Mouse (Mus musculus) CD4-positive helper T cell, adult 2 months (primary cell): ENCODE data around the gene Hist1h1a.

Source experiments
- DNase-seq: peaks from one replicate; pipeline ENCODE4 v3.0.0-alpha.2; 2012; ENCODE audit warnings: low read depth, missing footprints, low spot score

Gene Hist1h1a

DNA sequence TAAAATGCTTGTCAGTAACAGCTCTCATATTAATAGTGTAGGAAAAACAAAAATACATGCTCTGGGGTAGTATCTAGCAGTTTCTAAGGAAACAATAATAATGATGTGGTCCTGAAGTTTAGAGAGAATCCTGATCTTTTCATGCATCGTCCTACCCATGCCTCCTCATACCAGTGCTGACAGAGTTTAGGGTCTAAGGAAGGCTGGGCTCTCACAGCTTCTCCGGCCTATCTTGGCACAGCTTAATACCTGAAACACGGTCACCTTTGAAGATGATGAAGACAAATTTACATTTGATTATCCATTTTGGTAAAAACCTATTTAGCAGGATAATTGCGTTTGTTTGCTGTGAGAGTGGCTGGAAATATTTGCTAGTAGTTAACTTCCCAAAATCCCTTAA is 19.5 kb upstream of the Hist1h1a start:
- no peak for DNase-seq

- DNase-seq: no peak
Measured at GRCm38 (mm10) chr13:23744421-23745380, 18.8 kb upstream of the Hist1h1a start.

- DNase-seq: peak; percentile 91
Measured at GRCm38 (mm10) chr13:23745381-23746161, 17.9 kb upstream of the Hist1h1a start, which contains the start of gene Hist1h3c. TSS of gene Hist1h3c (minus strand) at chr13:23745602.

GRCm38 (mm10) chr13:23746201-23747080 is 17.0 kb upstream of the Hist1h1a start, which contains the start of gene Hist1h2bb:
TSS of gene Hist1h2bb (plus strand) at chr13:23746734.
- DNase-seq: peak; percentile 91

- peak; percentile 45 for DNase-seq
Measured at GRCm38 (mm10) chr13:23747081-23747891, 16.2 kb upstream of the Hist1h1a start.

DNA sequence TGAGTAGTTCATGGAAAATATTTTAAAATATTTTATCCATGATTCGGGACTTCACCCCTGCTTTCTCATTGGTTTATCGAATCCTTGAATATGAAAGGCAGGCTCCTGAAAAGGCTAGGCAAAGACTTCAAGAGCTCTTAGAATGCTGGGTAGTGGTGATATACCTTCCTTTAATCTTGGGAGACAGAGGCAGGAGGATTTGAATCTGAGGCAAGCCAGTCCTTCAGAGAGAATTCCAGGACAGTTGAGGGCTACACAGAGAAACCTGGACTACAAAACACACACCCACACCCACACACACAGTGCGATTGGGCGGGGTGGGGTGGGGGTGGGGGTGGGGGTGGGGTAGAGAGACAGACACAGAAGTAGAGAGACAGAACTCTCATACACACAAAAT is 15.6 kb upstream of the Hist1h1a start:
- DNase-seq: no peak

DNA sequence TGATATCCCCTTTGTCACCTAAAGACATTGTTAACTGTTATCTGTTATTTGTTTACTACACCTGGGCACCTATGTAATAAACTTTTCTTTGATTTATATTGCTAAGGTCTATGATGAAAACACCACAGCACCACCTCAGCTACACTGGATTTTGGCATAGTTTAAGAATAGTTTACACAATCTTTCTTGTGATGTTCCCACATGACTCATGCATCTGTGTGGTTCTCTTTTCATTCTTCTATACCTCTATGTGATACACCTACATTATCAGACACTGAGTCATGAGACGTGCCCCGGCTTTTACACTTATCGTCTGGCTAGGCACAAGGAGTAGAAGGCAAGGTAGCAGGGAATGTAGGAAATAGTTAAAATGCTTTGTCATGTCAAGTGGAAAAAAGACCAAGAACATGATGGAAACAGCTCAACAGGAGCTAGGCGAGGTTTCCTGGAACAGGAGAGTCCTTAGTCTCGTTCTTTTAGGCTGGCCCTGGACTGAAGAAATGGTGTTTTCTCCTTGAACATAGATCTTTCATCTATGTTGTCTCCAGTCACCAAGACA is 13.8 kb upstream of the Hist1h1a start:
- no peak for DNase-seq

GRCm38 (mm10) chr13:23750839-23751477 is 12.5 kb upstream of the Hist1h1a start, which contains the start of gene Hist1h2ab:
TSS of gene Hist1h2ab (plus strand) at chr13:23751126.
- peak; percentile 76 for DNase-seq

- peak; percentile 54 for DNase-seq
Measured at GRCm38 (mm10) chr13:23751478-23751956, 11.9 kb upstream of the Hist1h1a start.

- peak; percentile 85 for DNase-seq
Measured at GRCm38 (mm10) chr13:23752067-23752741, 11.3 kb upstream of the Hist1h1a start, which contains the start of gene Hist1h3b. TSS of gene Hist1h3b (plus strand) at chr13:23752267.

- no peak for DNase-seq
Measured at GRCm38 (mm10) chr13:23752742-23753172, 10.7 kb upstream of the Hist1h1a start.

DNA sequence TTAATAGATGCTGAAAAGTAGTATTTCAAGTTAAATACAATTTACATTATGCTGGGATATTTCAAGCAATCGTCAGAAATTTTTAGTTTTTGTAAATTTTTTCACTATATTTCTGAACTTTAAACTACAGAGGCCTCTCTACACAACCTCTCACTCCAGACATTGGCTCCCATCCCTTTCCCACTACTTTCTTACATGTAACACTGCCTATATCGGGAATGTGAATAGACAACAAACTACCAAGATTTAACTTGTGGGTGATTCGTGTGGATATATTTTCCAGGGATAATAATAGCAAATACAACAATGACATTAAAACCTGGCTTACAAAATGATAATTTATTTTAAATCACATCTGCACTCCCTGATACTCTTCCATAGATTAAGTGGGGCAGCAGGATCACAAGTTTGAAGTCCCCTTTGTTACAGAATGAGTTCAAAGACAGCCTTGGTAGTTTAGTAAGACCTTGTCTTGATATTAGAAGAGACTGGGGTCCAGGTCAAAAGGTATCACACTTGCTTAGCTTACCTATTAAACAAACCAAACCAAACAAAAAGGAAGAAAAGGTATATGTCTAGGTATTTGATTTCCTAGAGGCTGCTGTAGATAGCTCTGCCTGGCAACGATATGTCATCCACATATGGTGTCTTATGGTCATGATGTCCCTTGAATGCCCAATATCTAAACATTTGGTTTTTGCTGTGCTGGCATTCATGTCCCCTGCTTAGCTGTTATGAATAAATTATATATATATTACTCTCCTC is 10.0 kb upstream of the Hist1h1a start:
- DNase-seq: no peak

GRCm38 (mm10) chr13:23755000-23755399 is 8.5 kb upstream of the Hist1h1a start:
- no peak for DNase-seq

GRCm38 (mm10) chr13:23756790-23757189 is 6.7 kb upstream of the Hist1h1a start, which contains the start of gene Hist1h4b:
TSS of gene Hist1h4b (plus strand) at chr13:23757013.
- DNase-seq: peak; percentile 92

DNA sequence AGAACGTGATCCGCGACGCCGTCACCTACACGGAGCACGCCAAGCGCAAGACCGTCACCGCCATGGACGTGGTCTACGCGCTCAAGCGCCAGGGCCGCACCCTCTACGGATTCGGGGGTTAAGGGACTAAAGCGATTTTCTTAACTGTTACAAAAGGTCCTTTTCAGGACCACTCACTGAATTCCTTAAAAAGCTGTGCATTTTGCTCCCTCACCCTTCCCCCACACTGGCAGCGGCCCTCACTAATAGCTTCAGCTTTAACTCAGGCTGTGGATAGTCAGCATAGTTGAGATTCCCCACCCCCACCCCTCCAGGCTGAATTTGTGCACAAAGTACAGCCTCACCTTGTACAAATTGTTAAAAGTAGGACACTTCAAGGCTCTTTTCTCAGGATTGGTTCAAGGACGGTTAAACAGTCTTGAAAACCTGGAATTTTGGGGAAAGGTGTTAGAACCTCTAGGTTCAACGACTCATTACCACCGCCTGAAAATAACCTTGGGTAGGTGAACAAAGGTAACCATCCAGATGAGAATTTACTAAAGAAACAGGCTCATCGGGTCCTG is 6.2 kb upstream of the Hist1h1a start:
- DNase-seq: peak; percentile 49

- no peak for DNase-seq
Measured at GRCm38 (mm10) chr13:23757921-23758320, 5.5 kb upstream of the Hist1h1a start.

- no peak for DNase-seq
Measured at GRCm38 (mm10) chr13:23759251-23759771, 4.2 kb upstream of the Hist1h1a start.
